In the genomic region with DNA sequence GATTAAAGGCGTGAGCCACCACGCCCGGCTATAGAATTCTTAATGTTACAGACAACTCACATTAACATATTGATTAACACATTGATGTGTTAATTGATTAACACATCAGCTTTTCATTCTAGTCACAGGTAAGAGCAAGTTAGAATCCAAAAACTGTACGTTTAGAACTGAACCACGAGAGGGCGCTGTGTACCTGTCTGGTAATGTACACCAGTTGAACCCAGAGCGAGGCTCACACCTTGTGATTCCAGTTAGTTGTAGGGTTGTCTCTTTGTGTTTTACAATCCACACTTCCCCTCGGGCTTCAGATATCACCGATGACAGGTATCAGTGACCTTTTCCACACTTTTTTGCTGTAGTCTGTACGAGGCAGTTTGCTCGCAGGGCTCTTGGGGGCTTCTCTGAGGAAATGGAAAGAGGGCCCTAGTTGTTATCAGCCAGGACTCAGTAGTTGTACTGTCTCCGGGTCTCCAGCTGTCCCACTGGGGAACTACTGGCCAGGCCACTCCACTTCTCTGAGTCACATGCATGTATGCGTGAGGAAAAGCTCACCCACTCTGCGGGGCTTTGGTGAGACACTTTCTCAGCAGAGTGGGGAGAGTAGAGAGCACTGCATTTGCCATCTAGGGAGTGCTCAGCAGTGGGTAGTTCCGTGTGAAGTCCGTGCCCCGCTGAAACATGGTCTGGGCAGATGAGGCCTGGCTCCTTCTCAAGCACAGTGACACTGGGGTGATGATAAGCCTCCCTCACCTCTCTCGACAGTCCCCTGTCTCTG, we compare ENCODE assay signal across 8 mouse cellular contexts. TPM values are rescaled to one million over a fixed set of nuclear protein-coding genes. Genes with fewer than 3 reads are reported as not detected.
DNase-seq lines count a peak whose midpoint lies in the region; ATAC-seq and TF ChIP-seq lines count a peak whose summit lies in the region.
"Had no signal": no experiment of that assay in that cellular context is flagged by ENCODE, and none has a peak within 500 bp of the region (broad histone marks: within the 10 kb centered on the region; RNA-seq: fewer than 3 reads in every experiment).

No protein-coding gene starts in this region.

- H3K36me3 ChIP-seq in embryonic facial prominence, embryonic 11.5 days (replicated peaks; ENCODE audit: control insufficient read depth, insufficient read depth, low read depth, low read length): no peaks in the 10 kb centered on the region
- H3K36me3 ChIP-seq in intestine, embryonic 14.5 days (ENCODE audit: control insufficient read depth, insufficient read depth, low read length): no peaks in the 10 kb centered on the region
- no peaks in the 10 kb centered on the region for H3K36me3 ChIP-seq in lung, embryonic 14.5 days (ENCODE audit: insufficient read depth)

- no peaks in the 10 kb centered on the region for H3K4me1 ChIP-seq in embryonic facial prominence, embryonic 11.5 days (ENCODE audit: control insufficient read depth, insufficient read depth, low read length)
- no peaks in the 10 kb centered on the region for H3K4me1 ChIP-seq in intestine, embryonic 14.5 days (replicated peaks; ENCODE audit: control insufficient read depth, insufficient read depth, low read length)
- H3K4me1 ChIP-seq in lung, embryonic 14.5 days (ENCODE audit: insufficient read depth): no peaks in the 10 kb centered on the region

- H3K9me3 ChIP-seq in embryonic facial prominence, embryonic 11.5 days (replicated peaks; ENCODE audit: control insufficient read depth, low read length): no peaks in the 10 kb centered on the region
- H3K9me3 ChIP-seq in intestine, embryonic 14.5 days (ENCODE audit: control insufficient read depth, low read length): no peaks in the 10 kb centered on the region
- no peaks in the 10 kb centered on the region for H3K9me3 ChIP-seq in lung, embryonic 14.5 days (ENCODE audit: low read depth, low read length)

- H3K27me3 ChIP-seq in embryonic facial prominence, embryonic 11.5 days (ENCODE audit: control insufficient read depth, insufficient read depth, low read length): no peaks in the 10 kb centered on the region
- H3K27me3 ChIP-seq in intestine, embryonic 14.5 days (replicated peaks; ENCODE audit: control insufficient read depth, insufficient read depth, low read length): 0 out of 2 replicates have a peak, but pooled peaks cover 3% of the 10 kb centered on the region
- H3K27me3 ChIP-seq in lung, embryonic 14.5 days (ENCODE audit: insufficient read depth, low read length): no peaks in the 10 kb centered on the region

- H3K27ac ChIP-seq in embryonic facial prominence, embryonic 11.5 days (replicated peaks; ENCODE audit: low read depth, low read length): no peak overlapping the region
- H3K27ac ChIP-seq in intestine, embryonic 14.5 days (ENCODE audit: low read depth): no peak overlapping the region
- H3K27ac ChIP-seq in lung, embryonic 14.5 days (ENCODE audit: low read depth): no peak overlapping the region

- 33% methylated on average over 18 of the region's 18 CpGs for WGBS in embryonic facial prominence, embryonic 11.5 days
- WGBS in intestine, embryonic 14.5 days: 33% methylated on average over 18 of the region's 18 CpGs
- 24% methylated on average over 18 of the region's 18 CpGs for WGBS in lung, embryonic 14.5 days

- ATAC-seq in embryonic facial prominence, embryonic 11.5 days (replicated peaks; ENCODE audit: insufficient number of reproducible peaks, low FRiP score, low TSS enrichment, low read depth): no peak
- no peak for ATAC-seq in intestine, embryonic 14.5 days (replicated peaks; ENCODE audit: low FRiP score, low TSS enrichment, low read depth)
- ATAC-seq in lung, embryonic 14.5 days (ENCODE audit: insufficient read depth): peak; percentile 77; the same call in 1 of the 2 replicates

- H3K9ac ChIP-seq in embryonic facial prominence, embryonic 11.5 days (replicated peaks; ENCODE audit: low read length): no peak overlapping the region
- H3K9ac ChIP-seq in intestine, embryonic 14.5 days (ENCODE audit: low read length): no peak overlapping the region
- H3K9ac ChIP-seq in lung, embryonic 14.5 days: no peak overlapping the region

- H3K4me3 ChIP-seq in embryonic facial prominence, embryonic 11.5 days (ENCODE audit: low read depth, low read length): no peak overlapping the region
- H3K4me3 ChIP-seq in intestine, embryonic 14.5 days (ENCODE audit: low read depth, low read length): no peak overlapping the region
- no peak overlapping the region for H3K4me3 ChIP-seq in lung, embryonic 14.5 days (ENCODE audit: low read depth, low read length)

- no peak overlapping the region for H3K4me2 ChIP-seq in embryonic facial prominence, embryonic 11.5 days (ENCODE audit: low read depth, low read length)
- no peak overlapping the region for H3K4me2 ChIP-seq in intestine, embryonic 14.5 days (ENCODE audit: low read length)
- no peak overlapping the region for H3K4me2 ChIP-seq in lung, embryonic 14.5 days

- peak; percentile 37 for DNase-seq in urinary bladder, postnatal 25 days (ENCODE audit: low spot score)
- DNase-seq in urinary bladder, postnatal 10 days (ENCODE audit: low spot score): no peak
- peak; percentile 75 for DNase-seq in adrenal gland, postnatal 14 days
- DNase-seq in embryonic facial prominence, embryonic 11.5 days (ENCODE audit: low spot score): peak; percentile 66
- DNase-seq in intestine, embryonic 14.5 days (ENCODE audit: low spot score): peak; percentile 65
- DNase-seq in lung, embryonic 14.5 days: peak; percentile 71
- peak; percentile 66 for DNase-seq in right cerebral cortex, postnatal 4 days

- peak; percentile 68 for TF ChIP-seq CTCF in lung, embryonic 14.5 days (IDR thresholded peaks at IDR 0.05; ENCODE audit: low read depth)

RNA-seq across cellular contexts. Expression of a gene that starts 7.7 kb away (rescaled TPM):
- not detected in 2 replicates for total RNA-seq in adrenal gland, postnatal 14 days (2021)
- not detected in 2 replicates for polyA plus RNA-seq in embryonic facial prominence, embryonic 11.5 days (2014; fragmentation: Nextera tagmentation; extraction: Ambion mirVana)
- not detected in 2 replicates for polyA plus RNA-seq in intestine, embryonic 14.5 days (2014; fragmentation: Nextera tagmentation; extraction: Ambion mirVana)
- not detected in 2 replicates for polyA plus RNA-seq in lung, embryonic 14.5 days (2014; fragmentation: Nextera tagmentation; extraction: Ambion mirVana)
- total RNA-seq: layer of hippocampus, adult 8-10 months had no signal

RNA-seq across cellular contexts. Expression of a gene that starts 26.1 kb away (rescaled TPM):
- total RNA-seq in adrenal gland, postnatal 14 days (2021): 0.23 and 1.9 TPM in 2 replicates
- 0.07 TPM in 1 of 2 replicates, not detected in the other for polyA plus RNA-seq in embryonic facial prominence, embryonic 11.5 days (2014; fragmentation: Nextera tagmentation; extraction: Ambion mirVana)
- polyA plus RNA-seq in intestine, embryonic 14.5 days (2014; fragmentation: Nextera tagmentation; extraction: Ambion mirVana): 5.1 and 8.7 TPM in 2 replicates
- not detected in 2 replicates for polyA plus RNA-seq in lung, embryonic 14.5 days (2014; fragmentation: Nextera tagmentation; extraction: Ambion mirVana)
